Mouse (Mus musculus) heart, adult 11 months (tissue): ENCODE data around the gene Slc1a4.

Experiments used
- DNase-seq: peaks from one replicate; pipeline ENCODE4 v3.0.0; 2022

The Slc1a4 gene

GRCm38 (mm10) chr11:20332561-20333514 lies at the start of gene Slc1a4:
Gene Slc1a4, minus strand, starts transcription at chr11:20332713.
- DNase-seq, result peak; percentile 100

GRCm38 (mm10) chr11:20380106-20380505 lies 47.6 kb upstream of the Slc1a4 start:
- no peak for DNase-seq

GRCm38 (mm10) chr11:20376642-20377041 lies 44.1 kb upstream of the Slc1a4 start:
- no peak for DNase-seq

- peak; percentile 93 for DNase-seq
Observed at GRCm38 (mm10) chr11:20372616-20373211, 40.2 kb upstream of the Slc1a4 start.

- no peak for DNase-seq
Observed at GRCm38 (mm10) chr11:20370486-20370885, 38.0 kb upstream of the Slc1a4 start.

GRCm38 (mm10) chr11:20366456-20366855 lies 33.9 kb upstream of the Slc1a4 start:
- DNase-seq, result no peak

GRCm38 (mm10) chr11:20361354-20361753 lies 28.8 kb upstream of the Slc1a4 start:
- DNase-seq, result no peak

DNA sequence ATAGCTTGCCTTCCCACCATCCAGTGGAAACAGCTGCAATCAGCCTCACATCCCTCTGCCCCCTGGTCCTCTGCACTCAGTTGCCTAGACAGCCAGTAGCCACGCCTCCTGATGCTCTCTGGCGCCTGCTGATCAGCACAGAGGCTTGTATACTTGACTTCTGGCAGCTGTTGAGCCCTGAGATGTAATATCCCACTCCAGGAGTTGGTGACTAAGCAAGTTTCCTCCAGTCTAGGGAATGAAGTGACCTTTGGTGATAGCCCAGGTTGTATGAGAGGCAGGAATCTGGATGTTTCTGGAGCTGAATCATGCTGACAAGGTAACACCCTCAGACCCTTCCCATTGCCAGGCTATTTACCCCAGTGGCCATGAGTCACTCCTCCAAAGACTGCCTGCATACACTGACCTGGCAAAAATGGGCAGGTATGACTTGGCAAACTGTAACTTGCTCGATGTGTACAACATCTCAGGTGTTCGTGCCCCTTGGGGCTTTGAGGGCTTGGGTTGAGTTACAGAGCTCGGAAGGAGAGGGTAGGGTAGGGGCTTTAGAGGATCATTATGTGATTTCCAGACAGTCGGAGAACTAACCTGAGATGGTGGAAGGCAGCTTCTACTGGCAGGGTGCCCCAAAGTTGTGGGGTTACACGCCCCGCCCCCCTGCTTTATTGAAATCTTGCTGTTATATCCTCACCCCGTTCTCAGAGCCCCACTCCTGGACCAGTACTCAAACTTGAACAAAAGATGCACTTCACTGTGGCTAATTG lies 25.4 kb upstream of the Slc1a4 start:
- DNase-seq, result no peak

GRCm38 (mm10) chr11:20348466-20348865 lies 16.0 kb upstream of the Slc1a4 start:
- DNase-seq, result no peak

GRCm38 (mm10) chr11:20347548-20347947 lies 15.0 kb upstream of the Slc1a4 start:
- DNase-seq, result peak; percentile 93

GRCm38 (mm10) chr11:20346369-20346768 lies 13.9 kb upstream of the Slc1a4 start:
- DNase-seq, result no peak

DNA sequence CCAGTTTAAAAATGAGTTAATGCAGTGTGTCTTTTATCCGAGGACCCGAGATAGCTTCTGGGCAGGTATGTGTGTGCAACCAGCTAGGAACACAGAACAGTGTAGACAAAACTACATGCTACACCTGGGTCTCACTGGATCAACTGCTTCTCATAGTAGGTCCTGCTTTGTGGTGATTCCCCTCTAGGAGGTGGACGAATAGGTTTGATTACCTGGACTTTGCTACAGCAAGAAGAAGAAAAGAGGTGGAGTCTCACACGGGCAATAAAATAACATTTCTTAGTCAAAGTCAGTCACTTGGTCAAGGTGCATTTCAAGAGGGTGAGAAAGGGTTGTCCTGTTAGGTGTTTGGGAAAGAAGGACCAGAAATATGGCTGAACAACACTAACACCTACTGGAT lies 11.4 kb upstream of the Slc1a4 start:
- DNase-seq, result no peak

DNA sequence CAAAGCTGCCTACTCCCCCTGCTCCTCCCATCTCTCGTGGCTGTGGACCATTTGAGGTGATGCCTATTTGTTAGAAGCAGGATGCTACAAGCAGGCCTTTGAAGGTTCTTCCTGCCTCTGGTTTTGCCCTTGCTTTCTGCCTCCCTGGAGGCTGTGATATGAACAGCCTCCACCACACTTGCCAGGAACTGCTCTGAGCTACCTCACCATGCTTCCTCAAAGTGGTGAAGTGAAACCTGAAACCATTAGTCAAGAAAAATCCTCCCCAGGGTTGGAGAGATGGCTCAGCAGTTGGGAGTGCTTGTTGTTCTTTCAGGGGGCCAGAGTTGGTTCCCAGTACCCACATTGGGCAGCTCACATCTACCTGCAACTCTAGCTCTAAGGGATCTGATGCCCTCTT lies 9.1 kb upstream of the Slc1a4 start:
- DNase-seq, result no peak

- DNase-seq, result no peak
Observed at GRCm38 (mm10) chr11:20338703-20339102, 6.2 kb upstream of the Slc1a4 start.

- no peak for DNase-seq
Observed at GRCm38 (mm10) chr11:20334301-20334700, 1.8 kb upstream of the Slc1a4 start.

DNA sequence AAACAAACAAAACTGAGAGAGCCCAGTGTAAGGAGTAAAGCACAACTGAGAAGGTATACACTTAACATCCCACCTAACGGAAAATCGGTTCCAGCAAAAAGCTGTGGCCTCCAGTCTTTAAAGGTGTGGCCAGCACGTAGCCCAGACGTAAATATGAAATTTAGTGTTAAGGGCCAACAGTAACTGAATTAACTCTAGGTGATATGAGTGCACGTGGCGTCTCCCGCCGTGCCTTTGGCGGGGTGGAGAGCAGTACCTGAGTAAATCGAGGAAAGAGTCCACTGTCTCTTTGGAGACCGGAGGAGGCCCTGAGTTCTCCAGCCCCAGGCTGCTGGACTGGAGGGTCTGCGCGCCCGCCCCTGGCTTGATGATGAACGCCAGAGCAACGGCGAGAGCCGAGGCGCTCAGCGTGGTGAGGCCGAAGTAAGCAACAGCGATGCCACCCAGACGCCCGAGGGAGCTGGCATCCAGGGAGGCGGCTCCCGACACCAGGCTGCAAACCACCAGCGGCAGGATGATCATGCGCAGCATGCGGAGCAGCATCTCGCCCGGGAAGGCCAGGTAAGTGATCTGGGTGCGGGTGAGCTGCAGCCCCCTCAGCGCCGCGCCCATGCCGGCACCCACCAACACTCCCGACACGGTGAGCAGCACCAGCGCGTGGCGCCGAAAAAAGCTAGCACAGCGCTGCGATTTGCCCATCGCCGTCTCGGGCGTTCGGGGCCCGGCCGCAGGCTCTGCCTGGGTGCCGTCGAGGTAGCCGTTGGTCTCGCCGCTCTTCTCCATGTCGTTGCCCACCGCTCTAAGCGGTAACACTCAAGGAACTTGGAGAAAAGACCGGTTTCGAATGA lies 599 bp downstream of the Slc1a4 start:
- peak; percentile 91 for DNase-seq

GRCm38 (mm10) chr11:20331027-20331689 lies 1.4 kb downstream of the Slc1a4 start:
- peak; percentile 64 for DNase-seq

DNA sequence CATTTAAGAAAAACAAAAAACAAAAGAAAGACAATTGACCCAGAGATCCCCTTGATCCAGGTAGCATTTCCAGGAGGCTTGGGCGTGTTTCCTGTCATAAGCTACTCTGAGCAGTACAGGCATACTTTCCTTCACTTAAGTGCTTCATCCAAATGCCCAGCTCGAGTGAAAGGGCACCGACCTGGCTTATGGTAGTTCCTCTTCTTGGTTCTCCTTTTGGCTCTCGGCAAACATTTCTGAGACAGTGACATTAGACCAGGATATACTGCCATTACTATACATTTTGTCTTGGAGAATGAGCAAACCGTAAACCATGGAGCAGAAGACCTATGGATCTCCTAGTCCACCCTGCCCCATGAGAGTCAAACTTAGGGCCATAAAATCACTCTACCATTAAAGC lies 2.8 kb downstream of the Slc1a4 start:
- no peak for DNase-seq

DNA sequence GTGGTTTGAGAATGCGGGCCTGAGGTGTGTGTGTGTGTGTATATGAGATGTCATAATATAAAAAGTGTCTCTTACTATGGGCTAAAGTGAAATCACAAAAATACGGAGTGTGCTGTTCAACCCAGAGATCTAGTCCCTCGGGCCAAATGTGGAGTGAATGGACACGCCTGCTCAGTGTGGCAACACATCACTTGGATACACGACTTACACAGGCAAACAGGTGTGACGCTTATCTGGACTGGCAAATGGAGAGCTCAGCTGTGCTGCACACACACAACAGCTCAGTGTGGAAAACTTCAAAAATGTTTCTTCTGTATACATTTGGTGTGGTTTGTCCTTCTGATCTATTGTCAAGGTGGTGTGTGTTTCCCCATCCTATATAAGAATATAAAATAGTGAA lies 3.7 kb downstream of the Slc1a4 start:
- DNase-seq, result no peak

GRCm38 (mm10) chr11:20326328-20326995 lies 6.1 kb downstream of the Slc1a4 start:
- DNase-seq, result peak; percentile 50

GRCm38 (mm10) chr11:20325073-20325694 lies 7.3 kb downstream of the Slc1a4 start:
- DNase-seq, result no peak
